In the genomic region with DNA sequence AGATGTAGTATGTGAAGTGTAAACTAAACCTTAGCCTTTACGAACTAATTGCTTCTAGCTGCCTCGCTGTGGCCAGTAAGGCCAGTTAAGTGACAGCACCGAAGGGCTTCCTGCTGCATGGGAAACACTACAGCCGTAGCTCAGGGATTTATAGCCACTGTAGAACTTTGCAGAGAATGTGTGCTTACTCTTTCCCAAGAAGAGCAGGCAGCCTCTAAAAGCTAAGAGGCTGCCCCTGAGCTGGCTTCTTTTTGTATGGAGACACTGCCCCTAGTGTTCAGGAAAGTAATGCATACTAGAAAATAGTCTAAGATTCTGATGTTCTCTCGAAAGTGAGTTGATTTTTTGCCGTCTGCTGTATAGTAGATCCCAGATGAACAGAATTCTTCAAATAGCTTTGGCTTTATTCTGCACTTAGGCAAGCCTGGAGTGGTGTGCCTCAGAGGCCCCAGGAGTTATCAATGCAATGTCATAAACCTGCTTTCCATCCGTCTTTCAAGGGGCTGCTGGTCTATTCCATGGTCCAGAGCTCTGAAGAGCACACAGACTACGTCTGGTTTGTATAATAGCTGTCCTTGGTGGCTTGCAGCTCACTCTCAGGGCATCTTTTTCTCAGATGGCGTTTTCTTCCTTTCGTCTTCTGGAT, we compare ENCODE assay signal across 8 mouse cellular contexts.
A peak's percentile ranks its signal among the peaks of the same experiment; 100 is the strongest.
DNase-seq lines count a peak whose midpoint lies in the region; ATAC-seq lines count a peak whose summit lies in the region.

No protein-coding gene starts in this region.

- H3K9me3 ChIP-seq in hindbrain, embryonic 14.5 days (ENCODE audit: control insufficient read depth, low read length): no peaks in the 10 kb centered on the region
- no peaks in the 10 kb centered on the region for H3K9me3 ChIP-seq in lung, embryonic 15.5 days

- H3K36me3 ChIP-seq in hindbrain, embryonic 14.5 days (replicated peaks; ENCODE audit: control insufficient read depth, insufficient read depth): no peaks in the 10 kb centered on the region
- H3K36me3 ChIP-seq in lung, embryonic 15.5 days: no peaks in the 10 kb centered on the region
- H3K36me3 ChIP-seq in splenic B cell, adult 2 months (ENCODE audit: control insufficient read depth, insufficient read depth, low read length, poor library complexity, severe bottlenecking): no peaks in the 10 kb centered on the region

- ATAC-seq in hindbrain, embryonic 14.5 days (ENCODE audit: low FRiP score): peak; percentile 76; the same call in 1 of the 2 replicates
- peak; percentile 76; the same call in 1 of the 2 replicates for ATAC-seq in lung, embryonic 15.5 days (ENCODE audit: borderline replicate concordance, extremely low read depth, low FRiP score, low TSS enrichment)

- H3K9ac ChIP-seq in hindbrain, embryonic 14.5 days: no peak overlapping the region
- no peak overlapping the region for H3K9ac ChIP-seq in lung, embryonic 15.5 days

- no peak overlapping the region for H3K4me3 ChIP-seq in hindbrain, embryonic 14.5 days (replicated peaks; ENCODE audit: low read length)
- no peak overlapping the region for H3K4me3 ChIP-seq in lung, embryonic 15.5 days

- H3K27me3 ChIP-seq in hindbrain, embryonic 14.5 days (ENCODE audit: control insufficient read depth, insufficient read depth, low read length): no peaks in the 10 kb centered on the region
- H3K27me3 ChIP-seq in lung, embryonic 15.5 days: no peaks in the 10 kb centered on the region
- H3K27me3 ChIP-seq in splenic B cell, adult 2 months (ENCODE audit: control insufficient read depth, insufficient read depth, low read length, poor library complexity, severe bottlenecking): no peaks in the 10 kb centered on the region; the same call in 1 of the 2 replicates

- no peak overlapping the region for H3K27ac ChIP-seq in hindbrain, embryonic 14.5 days
- H3K27ac ChIP-seq in lung, embryonic 15.5 days: peak overlapping the region; percentile 22; the same call in 1 of the 2 replicates

- H3K4me1 ChIP-seq in hindbrain, embryonic 14.5 days (replicated peaks; ENCODE audit: control insufficient read depth, insufficient read depth, low read length): no peaks in the 10 kb centered on the region
- peaks cover 11% of the 10 kb centered on the region; the same call in 1 of the 2 replicates for H3K4me1 ChIP-seq in lung, embryonic 15.5 days

- 64% methylated on average over 10 of the region's 10 CpGs for WGBS in hindbrain, embryonic 14.5 days
- 37% methylated on average over 10 of the region's 10 CpGs for WGBS in lung, embryonic 15.5 days

- peak; percentile 4 for DNase-seq in cerebellum, adult 8-10 months
- no peak for DNase-seq in cerebellum, adult 9-10 months
- peak; percentile 76 for DNase-seq in 3T3-L1 (ENCODE audit: low read depth, low spot score)
- peak; percentile 34 for DNase-seq in embryo, embryonic 11.5 days (ENCODE audit: low read depth, low spot score)
- DNase-seq in hindbrain, embryonic 14.5 days (ENCODE audit: low spot score): peak; percentile 71
- DNase-seq in splenic B cell, adult 2 months (ENCODE audit: low read depth, low spot score): peak; percentile 4
- DNase-seq in gastrocnemius, postnatal 25 days: no peak

- no peak overlapping the region for H3K4me2 ChIP-seq in hindbrain, embryonic 14.5 days (replicated peaks)
- H3K4me2 ChIP-seq in lung, embryonic 15.5 days: no peak overlapping the region

Comparison
In these comparisons a context has a peak if more than half of its experiments do, and no peak if none do; other contexts are left out.
1. DNase-seq: peak in cerebellum, adult 8-10 months (single experiment), 3T3-L1 (single experiment), embryo, embryonic 11.5 days (single experiment), hindbrain, embryonic 14.5 days (single experiment) and splenic B cell, adult 2 months (single experiment); none in cerebellum, adult 9-10 months (single experiment) and gastrocnemius, postnatal 25 days (single experiment).